In the genomic region with DNA sequence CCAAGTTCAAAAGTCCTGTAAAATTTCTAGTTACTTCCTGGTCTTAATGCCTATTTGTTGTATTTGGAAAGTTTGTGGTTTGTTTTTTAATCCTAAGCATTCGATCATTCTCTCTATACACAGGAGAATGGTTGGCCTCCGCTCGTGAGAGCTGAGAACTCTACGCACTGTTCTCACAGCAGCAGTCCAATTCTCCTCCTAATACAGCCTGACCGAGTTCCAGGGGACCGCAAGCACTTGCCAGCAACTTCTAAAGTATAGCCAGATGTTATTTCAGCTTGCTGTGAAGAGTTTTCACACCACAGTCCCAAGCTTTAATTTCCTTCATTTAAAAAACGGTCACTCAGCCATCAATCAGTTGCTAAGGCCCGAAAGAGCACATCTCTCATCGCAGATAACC, we compare ENCODE assay signal across 16 mouse cellular contexts.
A peak's percentile ranks its signal among the peaks of the same experiment; 100 is the strongest.
DNase-seq lines count a peak whose midpoint lies in the region; ATAC-seq and TF ChIP-seq lines count a peak whose summit lies in the region.
"Had no signal": no experiment of that assay in that cellular context is flagged by ENCODE, and none has a peak within 500 bp of the region (broad histone marks: within the 10 kb centered on the region; RNA-seq: fewer than 3 reads in every experiment).

No protein-coding gene starts in this region.

- H3K27ac ChIP-seq in heart, adult 2 months: no peak overlapping the region
- H3K27ac ChIP-seq in heart, embryonic 12.5 days (ENCODE audit: poor library complexity, severe bottlenecking): no peak overlapping the region
- H3K27ac ChIP-seq in limb, embryonic 13.5 days: no peak overlapping the region
- H3K27ac ChIP-seq: layer of hippocampus, adult 2 months; liver, embryonic 14.5 days had no signal

- no peak for TF ChIP-seq CTCF in heart, adult 2 months (IDR thresholded peaks at IDR 0.05)
- no peak for TF ChIP-seq CTCF in brain, embryonic 14.5 days (IDR thresholded peaks at IDR 0.05; ENCODE audit: borderline replicate concordance, extremely low read depth, insufficient read depth, insufficient read length)

- no peaks in the 10 kb centered on the region for H3K36me3 ChIP-seq in heart, adult 2 months (ENCODE audit: control insufficient read depth, insufficient read depth, low read length)
- H3K36me3 ChIP-seq in heart, embryonic 12.5 days: no peaks in the 10 kb centered on the region
- H3K36me3 ChIP-seq in limb, embryonic 13.5 days: no peaks in the 10 kb centered on the region

- no peaks in the 10 kb centered on the region for H3K27me3 ChIP-seq in heart, adult 2 months (ENCODE audit: control insufficient read depth, insufficient read depth, low read length)
- H3K27me3 ChIP-seq in heart, embryonic 12.5 days (replicated peaks): no peaks in the 10 kb centered on the region
- H3K27me3 ChIP-seq in limb, embryonic 13.5 days: no peaks in the 10 kb centered on the region
- H3K27me3 ChIP-seq: megakaryocyte, embryonic 14.5 days had no signal

- WGBS in heart, adult 2 months: 64% methylated on average over 9 of the region's 9 CpGs
- 77% methylated on average over 9 of the region's 9 CpGs for WGBS in heart, embryonic 12.5 days
- WGBS in limb, embryonic 13.5 days: 49% methylated on average over 9 of the region's 9 CpGs

- no peak overlapping the region for H3K4me2 ChIP-seq in heart, embryonic 12.5 days
- no peak overlapping the region for H3K4me2 ChIP-seq in limb, embryonic 13.5 days (replicated peaks)

- no peaks in the 10 kb centered on the region for H3K79me2 ChIP-seq in heart, adult 2 months (replicated peaks; ENCODE audit: control insufficient read depth, insufficient read depth, low read length)

- intact Hi-C loops in heart, adult 2 months (cut with DNase I): no loop called here
- intact Hi-C loops in gastrocnemius, postnatal 14 days (cut with DNase I; ENCODE audit: low total_unique reads): no loop called here

- DNase-seq in heart, adult 2 months: peak; percentile 13 to 21
- DNase-seq in brain, embryonic 14.5 days (ENCODE audit: low read depth): peak; percentile 9
- peak; percentile 63 for DNase-seq in gastrocnemius, postnatal 14 days
- no peak for DNase-seq in yolk sac, embryonic 10.5 days (ENCODE audit: low spot score)
- DNase-seq in layer of hippocampus, adult 18-20 months (ENCODE audit: low spot score in 2 of 2): no peak
- no peak for DNase-seq in right cerebral cortex, adult 2 months (ENCODE audit: low spot score in 2 of 2)
- DNase-seq: adrenal gland, postnatal 36 days; cerebellum, adult 11-12 months had no signal

- no peak for ATAC-seq in heart, embryonic 12.5 days (ENCODE audit: insufficient number of reproducible peaks, low FRiP score)
- peak; percentile 73 for ATAC-seq in limb, embryonic 13.5 days (ENCODE audit: low FRiP score, low read depth)
- ATAC-seq: intestine, embryonic 16.5 days had no signal

- H3K9me3 ChIP-seq in heart, embryonic 12.5 days (replicated peaks): no peaks in the 10 kb centered on the region
- H3K9me3 ChIP-seq in limb, embryonic 13.5 days: no peaks in the 10 kb centered on the region
- H3K9me3 ChIP-seq: megakaryocyte, embryonic 14.5 days had no signal

- TF ChIP-seq EP300 in heart, adult 2 months (IDR thresholded peaks at IDR 0.05; ENCODE audit: insufficient read depth, low read depth, low read length): no peak

- H3K4me3 ChIP-seq in heart, adult 2 months: no peak overlapping the region
- H3K4me3 ChIP-seq in heart, embryonic 12.5 days: no peak overlapping the region
- no peak overlapping the region for H3K4me3 ChIP-seq in limb, embryonic 13.5 days
- H3K4me3 ChIP-seq: erythroblast, embryonic 14.5 days; layer of hippocampus, adult 2 months; megakaryocyte, embryonic 14.5 days; myocyte had no signal

- TF ChIP-seq POLR2A in heart, adult 2 months (IDR thresholded peaks at IDR 0.05; ENCODE audit: insufficient read depth, low read depth, low read length): no peak
- no peak for TF ChIP-seq POLR2A in brain, embryonic 14.5 days (IDR thresholded peaks at IDR 0.05; ENCODE audit: borderline replicate concordance, extremely low read depth, insufficient read depth, insufficient read length, poor library complexity, severe bottlenecking)

- H3K4me1 ChIP-seq in heart, adult 2 months (ENCODE audit: control insufficient read depth, insufficient read depth, low read length): no peaks in the 10 kb centered on the region; the same call in 1 of the 2 replicates
- no peaks in the 10 kb centered on the region for H3K4me1 ChIP-seq in heart, embryonic 12.5 days (replicated peaks)
- no peaks in the 10 kb centered on the region for H3K4me1 ChIP-seq in limb, embryonic 13.5 days
- H3K4me1 ChIP-seq: megakaryocyte, embryonic 14.5 days had no signal

- no peak overlapping the region for H3K9ac ChIP-seq in heart, adult 2 months (ENCODE audit: low read depth, low read length)
- H3K9ac ChIP-seq in heart, embryonic 12.5 days: no peak overlapping the region
- H3K9ac ChIP-seq in limb, embryonic 13.5 days: no peak overlapping the region
- H3K9ac ChIP-seq: liver, embryonic 14.5 days had no signal

Comparison
In these comparisons a context has a peak if more than half of its experiments do, and no peak if none do; other contexts are left out.
1. DNase-seq: peak in heart, adult 2 months (2 of 2), brain, embryonic 14.5 days (single experiment) and gastrocnemius, postnatal 14 days (single experiment); none in yolk sac, embryonic 10.5 days (single experiment), layer of hippocampus, adult 18-20 months (0 of 2) and right cerebral cortex, adult 2 months (0 of 2).